Comparison of ENCODE assay signal across 15 mouse cellular contexts in genomic region chr3:138773871-138774606, GRCm38 (mm10). TPM values are rescaled to one million over a fixed set of nuclear protein-coding genes. Genes with fewer than 3 reads are reported as not detected.
DNase-seq lines count a peak whose midpoint lies in the region; ATAC-seq and TF ChIP-seq lines count a peak whose summit lies in the region.
"Had no signal": no experiment of that assay in that cellular context is flagged by ENCODE, and none has a peak within 500 bp of the region (broad histone marks: within the 10 kb centered on the region; RNA-seq: fewer than 3 reads in every experiment).

No protein-coding gene starts in this region.

- no peak overlapping the region for H3K4me3 ChIP-seq in embryonic facial prominence, embryonic 13.5 days
- no peak overlapping the region for H3K4me3 ChIP-seq in embryonic facial prominence, embryonic 10.5 days
- H3K4me3 ChIP-seq in layer of hippocampus, adult 2 months, result no peak overlapping the region; the same call in 1 of the 2 replicates
- H3K4me3 ChIP-seq in intestine, embryonic 16.5 days (ENCODE audit: low read length), result no peak overlapping the region
- H3K4me3 ChIP-seq in stomach, postnatal 0 days (ENCODE audit: low read depth, low read length), result no peak overlapping the region
- H3K4me3 ChIP-seq: heart, embryonic 13.5 days; left cerebral cortex, adult 2 months; midbrain, embryonic 12.5 days had no signal

- ATAC-seq in embryonic facial prominence, embryonic 13.5 days (ENCODE audit: insufficient number of reproducible peaks, insufficient read depth, low FRiP score, low TSS enrichment, low read depth), result no peak
- no peak for ATAC-seq in intestine, embryonic 16.5 days
- no peak for ATAC-seq in stomach, postnatal 0 days (ENCODE audit: low FRiP score, low TSS enrichment)

- no peak for TF ChIP-seq EP300 in stomach, postnatal 0 days (optimal IDR thresholded peaks at IDR 0.05)

- 40% methylated on average over 9 of the region's 9 CpGs for WGBS in embryonic facial prominence, embryonic 13.5 days
- WGBS in embryonic facial prominence, embryonic 10.5 days, result 66% methylated on average over 9 of the region's 9 CpGs
- WGBS in intestine, embryonic 16.5 days, result 44% methylated on average over 9 of the region's 9 CpGs
- WGBS in stomach, postnatal 0 days, result 40% methylated on average over 9 of the region's 9 CpGs

- no peaks in the 10 kb centered on the region for H3K27me3 ChIP-seq in embryonic facial prominence, embryonic 13.5 days
- H3K27me3 ChIP-seq in embryonic facial prominence, embryonic 10.5 days (replicated peaks; ENCODE audit: low read depth, poor library complexity, severe bottlenecking), result no peaks in the 10 kb centered on the region
- no peaks in the 10 kb centered on the region for H3K27me3 ChIP-seq in intestine, embryonic 16.5 days (replicated peaks; ENCODE audit: control insufficient read depth, insufficient read depth, low read length)
- no peaks in the 10 kb centered on the region for H3K27me3 ChIP-seq in stomach, postnatal 0 days (ENCODE audit: control insufficient read depth, insufficient read depth, low read length)
- H3K27me3 ChIP-seq: heart, embryonic 13.5 days; midbrain, embryonic 12.5 days had no signal

- peaks cover 24% of the 10 kb centered on the region for H3K4me1 ChIP-seq in embryonic facial prominence, embryonic 13.5 days
- peaks cover 40% of the 10 kb centered on the region for H3K4me1 ChIP-seq in embryonic facial prominence, embryonic 10.5 days
- H3K4me1 ChIP-seq in intestine, embryonic 16.5 days (ENCODE audit: control insufficient read depth, insufficient read depth, low read length), result peaks cover 3% of the 10 kb centered on the region; the same call in 1 of the 2 replicates
- no peaks in the 10 kb centered on the region for H3K4me1 ChIP-seq in stomach, postnatal 0 days (replicated peaks; ENCODE audit: control insufficient read depth, insufficient read depth)

- no peaks in the 10 kb centered on the region for H3K36me3 ChIP-seq in embryonic facial prominence, embryonic 13.5 days
- no peaks in the 10 kb centered on the region for H3K36me3 ChIP-seq in embryonic facial prominence, embryonic 10.5 days (replicated peaks)
- no peaks in the 10 kb centered on the region for H3K36me3 ChIP-seq in intestine, embryonic 16.5 days (ENCODE audit: control insufficient read depth, insufficient read depth, low read length)
- no peaks in the 10 kb centered on the region for H3K36me3 ChIP-seq in stomach, postnatal 0 days (ENCODE audit: control insufficient read depth, insufficient read depth, low read length)
- H3K36me3 ChIP-seq: heart, embryonic 13.5 days; midbrain, embryonic 12.5 days had no signal

- DNase-seq in embryonic facial prominence, embryonic 10.5 days (ENCODE audit: low spot score), result no peak
- no peak for DNase-seq in layer of hippocampus, adult 2 months (ENCODE audit: low spot score in 2 of 2)
- DNase-seq in layer of hippocampus, postnatal 36 days, result no peak
- no peak for DNase-seq in stomach, postnatal 0 days (ENCODE audit: low spot score)
- DNase-seq in thymus, postnatal 0 days (ENCODE audit: low spot score), result no peak
- DNase-seq: cerebellum, adult 8-10 months; liver; lung, embryonic 14.5 days; thymus, postnatal 14 days had no signal

- no peak for TF ChIP-seq CTCF in layer of hippocampus, adult 2 months (conservative IDR thresholded peaks at IDR 0.05)
- TF ChIP-seq CTCF in stomach, postnatal 0 days (IDR thresholded peaks at IDR 0.05; ENCODE audit: low read depth), result no peak

- no peak overlapping the region; the same call in 1 of the 2 replicates for H3K27ac ChIP-seq in embryonic facial prominence, embryonic 13.5 days
- H3K27ac ChIP-seq in embryonic facial prominence, embryonic 10.5 days (replicated peaks), result no peak overlapping the region
- H3K27ac ChIP-seq in layer of hippocampus, adult 2 months, result peak overlapping the region; percentile 43
- peak overlapping the region; percentile 47; the same call in 1 of the 2 replicates for H3K27ac ChIP-seq in intestine, embryonic 16.5 days (ENCODE audit: low read length)
- peak overlapping the region; percentile 56 for H3K27ac ChIP-seq in stomach, postnatal 0 days (replicated peaks)
- H3K27ac ChIP-seq: heart, embryonic 13.5 days; left cerebral cortex, adult 2 months; macrophage; midbrain, embryonic 12.5 days had no signal

- no peaks in the 10 kb centered on the region for H3K9me3 ChIP-seq in embryonic facial prominence, embryonic 13.5 days
- H3K9me3 ChIP-seq in embryonic facial prominence, embryonic 10.5 days, result no peaks in the 10 kb centered on the region
- no peaks in the 10 kb centered on the region for H3K9me3 ChIP-seq in intestine, embryonic 16.5 days (ENCODE audit: control insufficient read depth, low read length)
- no peaks in the 10 kb centered on the region for H3K9me3 ChIP-seq in stomach, postnatal 0 days (ENCODE audit: control insufficient read depth, low read length)
- H3K9me3 ChIP-seq: heart, embryonic 13.5 days; midbrain, embryonic 12.5 days had no signal

- H3K4me2 ChIP-seq in embryonic facial prominence, embryonic 13.5 days, result 0 out of 2 replicates have a peak overlapping the region, but pooled peaks have one; percentile 2
- H3K4me2 ChIP-seq in intestine, embryonic 16.5 days (ENCODE audit: low read depth, low read length), result no peak overlapping the region
- no peak overlapping the region for H3K4me2 ChIP-seq in stomach, postnatal 0 days (replicated peaks; ENCODE audit: low read depth)
- H3K4me2 ChIP-seq: heart, embryonic 13.5 days; lung, embryonic 14.5 days; midbrain, embryonic 12.5 days had no signal

- H3K9ac ChIP-seq in embryonic facial prominence, embryonic 13.5 days, result no peak overlapping the region
- H3K9ac ChIP-seq in intestine, embryonic 16.5 days (ENCODE audit: low read depth, low read length), result no peak overlapping the region
- H3K9ac ChIP-seq in stomach, postnatal 0 days (ENCODE audit: low read length), result no peak overlapping the region
- H3K9ac ChIP-seq: heart, embryonic 13.5 days; lung, embryonic 14.5 days; midbrain, embryonic 12.5 days had no signal

RNA-seq across cellular contexts. Expression of gene Tspan5, which starts 32.0 kb away (rescaled TPM):
- 28.0 and 31.2 TPM in 2 replicates for polyA plus RNA-seq in embryonic facial prominence, embryonic 13.5 days (2015; fragmentation: Nextera tagmentation; extraction: Ambion mirVana)
- polyA plus RNA-seq in embryonic facial prominence, embryonic 10.5 days (2016; fragmentation: Nextera tagmentation; extraction: Ambion mirVana), result 20.9 and 22.0 TPM in 2 replicates
- total RNA-seq in layer of hippocampus, adult 2 months (2021), result 100 to 1,000 TPM; 199 to 202 TPM
- total RNA-seq in layer of hippocampus, postnatal 36 days (2021), result 100 to 1,000 TPM; 208 to 210 TPM
- polyA plus RNA-seq in intestine, embryonic 16.5 days (2015; fragmentation: Nextera tagmentation; extraction: Ambion mirVana), result 11.5 and 12.4 TPM in 2 replicates
- polyA plus RNA-seq in stomach, postnatal 0 days (2015; fragmentation: Nextera tagmentation; extraction: Ambion mirVana), result 21.9 and 22.3 TPM in 2 replicates
- polyA plus RNA-seq in thymus, postnatal 0 days (2015; fragmentation: Nextera tagmentation; extraction: Ambion mirVana), result 16.8 and 17.5 TPM in 2 replicates

Comparison
In these comparisons a context has a peak if more than half of its experiments do, and no peak if none do; other contexts are left out.
1. H3K27ac ChIP-seq: peak in layer of hippocampus, adult 2 months (single experiment), intestine, embryonic 16.5 days (single experiment) and stomach, postnatal 0 days (single experiment); none in embryonic facial prominence, embryonic 13.5 days (single experiment) and embryonic facial prominence, embryonic 10.5 days (single experiment).